Mouse (Mus musculus): ENCODE measurements around the gene Lipt2.

Lipt2 gene

DNA sequence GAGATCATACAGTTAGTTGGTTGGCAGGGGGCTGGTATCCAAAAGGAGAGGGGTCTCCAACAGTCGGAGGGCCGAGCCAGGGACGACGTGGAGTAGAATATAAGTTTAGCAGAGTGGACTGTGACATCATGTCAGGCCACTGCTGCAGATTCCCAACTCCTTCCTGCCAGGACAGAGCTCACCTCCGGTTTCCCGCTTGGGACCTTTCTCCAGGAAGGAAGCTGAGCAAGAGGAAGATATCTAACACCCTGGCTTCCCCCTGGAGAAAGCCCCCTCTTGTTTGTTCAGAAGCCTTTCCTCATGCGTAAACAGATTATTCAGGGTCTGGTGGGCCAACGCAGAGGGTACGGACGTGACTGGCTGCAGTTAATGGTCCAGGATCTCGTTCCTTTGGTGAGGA lies 9.6 kb downstream of the Lipt2 start:
- no peak for DNase-seq (ENCODE audit: low read depth in 1 of 2, low spot score in 2 of 2)

DNA sequence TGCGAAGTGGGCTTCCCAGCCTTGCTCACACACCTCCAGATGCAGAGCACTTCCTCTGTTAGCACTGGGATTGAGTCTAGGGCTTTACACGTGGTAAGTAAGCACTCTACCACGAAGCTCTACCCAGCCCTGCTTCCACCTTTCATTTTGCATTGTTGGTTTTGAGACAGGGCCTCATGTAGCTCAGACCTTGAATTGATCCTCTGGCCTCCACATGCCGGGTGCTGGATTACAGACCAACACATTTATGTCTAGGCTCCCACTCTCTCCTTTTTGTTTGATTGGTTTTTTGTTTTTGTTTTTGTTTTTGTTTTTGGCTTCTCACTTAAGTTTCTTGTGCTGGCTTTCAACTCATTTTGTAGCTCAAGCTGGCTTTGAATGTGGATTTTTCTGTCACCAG lies 11.7 kb downstream of the Lipt2 start:
- DNase-seq (ENCODE audit: low read depth in 1 of 2, low spot score in 2 of 2): no peak

DNA sequence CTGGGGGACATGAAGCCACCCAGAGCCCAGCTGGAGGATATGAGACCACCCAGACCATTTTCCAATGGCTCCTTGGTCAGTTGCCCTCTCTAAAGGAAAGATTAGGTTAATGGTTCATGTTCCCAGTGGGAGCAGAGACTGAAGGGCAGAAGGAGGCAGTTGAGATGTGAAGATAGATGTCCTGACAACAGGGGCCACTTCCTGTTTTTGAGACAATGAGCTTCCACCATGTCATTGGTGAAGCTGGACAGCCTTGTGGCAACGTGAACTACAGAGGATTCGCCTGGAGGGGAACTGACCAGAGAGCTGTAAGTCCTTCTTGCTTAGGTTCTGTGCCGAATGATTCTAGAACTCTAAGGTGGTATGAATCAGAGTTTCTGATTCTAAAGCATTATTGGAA lies 17.2 kb downstream of the Lipt2 start, which contains the start of gene Kcne3:
TSS of gene Kcne3 (plus strand) at position 234 of the 400 bp plus-strand sequence.
- peak in 1 of 2 experiments; percentile 45 for DNase-seq (ENCODE audit: low read depth in 1 of 2, low spot score in 2 of 2)

DNA sequence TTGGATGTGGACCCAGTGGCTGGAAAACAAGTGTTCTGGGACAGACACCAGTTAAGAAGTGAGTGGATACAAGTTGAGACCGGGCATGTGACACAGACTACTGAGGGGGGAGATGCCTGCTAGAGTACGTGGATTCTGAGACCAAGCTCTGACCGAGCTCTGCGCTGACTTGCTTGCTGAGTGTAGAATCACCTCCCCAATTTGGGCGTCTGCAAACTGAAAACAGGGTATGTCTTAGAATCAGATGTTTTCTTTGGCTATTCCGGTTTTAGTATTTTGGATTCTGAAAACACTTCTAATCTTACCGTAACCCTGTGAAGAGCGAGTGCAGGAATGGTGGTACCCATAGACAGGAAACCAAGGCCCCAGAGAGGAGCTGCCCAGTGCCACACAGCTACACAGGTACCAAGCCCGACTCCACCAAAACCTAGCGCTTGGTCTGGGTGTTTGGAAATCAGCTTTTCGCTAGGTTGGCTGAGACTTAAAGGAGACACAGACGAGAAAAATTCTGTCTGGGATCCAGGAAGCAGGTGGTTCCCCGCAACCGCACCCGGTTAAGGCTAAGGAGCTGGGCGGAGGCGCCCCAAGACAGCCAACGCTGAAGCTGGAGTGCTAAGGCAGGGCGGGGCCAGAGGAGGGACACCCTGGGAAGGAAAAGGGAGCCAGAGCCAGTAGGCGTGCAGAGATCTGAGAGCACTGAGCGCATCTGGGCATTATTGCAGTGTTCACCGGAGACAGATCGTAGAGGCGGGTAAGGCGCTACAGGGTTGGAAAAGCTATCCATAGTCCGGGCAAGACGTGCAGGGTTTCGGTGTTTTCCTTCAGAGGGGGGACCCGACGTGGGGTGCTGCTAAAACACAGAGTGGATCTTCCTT lies 19.2 kb downstream of the Lipt2 start:
- DNase-seq (ENCODE audit: low read depth in 1 of 2, low spot score in 2 of 2): no peak

DNA sequence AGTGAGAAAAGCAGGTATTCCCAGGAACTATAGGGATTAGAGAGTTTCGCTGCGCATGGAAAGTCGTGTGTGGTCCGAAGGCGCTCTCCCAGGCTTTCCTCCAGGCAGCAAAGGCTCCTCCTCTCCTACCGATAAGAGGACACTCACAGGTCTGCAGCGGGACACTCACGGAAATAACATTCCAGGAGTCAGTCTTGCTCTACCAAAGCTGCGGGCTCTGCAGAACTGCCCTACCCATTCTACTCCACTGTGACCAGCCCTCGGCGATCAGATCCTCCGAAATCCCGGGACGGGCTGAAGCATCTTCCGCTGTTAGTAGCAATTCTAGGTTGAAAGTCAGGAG lies 19.8 kb downstream of the Lipt2 start:
- no peak for DNase-seq (ENCODE audit: low read depth in 1 of 2, low spot score in 2 of 2)

DNA sequence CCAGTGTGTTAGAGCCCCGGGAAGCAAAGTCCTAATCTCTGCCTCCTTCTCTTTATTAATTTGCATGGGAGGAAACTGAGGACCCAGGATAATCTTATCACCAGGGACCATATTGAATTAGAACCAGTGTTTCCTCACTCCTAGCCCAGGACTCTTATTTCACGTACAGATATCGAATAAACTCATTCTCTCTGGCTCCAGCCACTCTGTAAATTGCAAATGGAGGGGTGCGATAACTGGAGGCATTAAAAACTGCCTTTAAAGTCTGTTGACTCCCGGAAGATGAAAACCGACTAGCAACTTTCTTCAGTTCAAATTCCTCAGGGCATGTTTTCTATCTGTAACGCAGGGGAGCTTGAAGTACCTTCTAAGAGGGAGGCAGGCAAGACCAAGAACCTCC lies 20.3 kb downstream of the Lipt2 start:
- no peak for DNase-seq (ENCODE audit: low read depth in 1 of 2, low spot score in 2 of 2)

DNA sequence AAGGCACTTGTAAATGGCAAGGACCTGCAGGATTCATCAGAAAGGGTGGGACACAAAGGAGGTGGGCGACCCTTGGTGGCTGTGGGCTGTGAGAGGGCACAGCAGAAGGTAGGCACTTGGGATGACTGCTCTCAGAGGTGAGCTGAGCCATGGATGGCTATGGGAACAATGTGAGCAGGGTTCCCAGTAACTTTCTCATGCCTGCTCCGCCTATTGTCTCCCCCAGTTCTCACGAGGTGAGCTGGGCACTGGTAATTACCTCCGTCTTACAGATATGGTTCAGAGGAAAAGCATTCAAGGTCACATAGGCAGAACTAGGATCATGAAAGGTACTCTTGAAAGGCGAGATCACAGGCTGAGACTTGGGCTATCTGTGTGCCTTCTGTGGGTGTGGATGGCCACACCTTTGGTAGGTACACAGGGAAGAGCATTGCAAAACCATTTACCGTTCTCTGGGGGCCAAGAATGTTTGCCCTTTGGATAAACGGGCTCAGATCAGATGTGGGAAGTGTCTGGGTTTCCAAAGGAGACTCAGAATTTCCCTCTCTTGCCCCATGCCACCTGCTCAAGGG lies 20.8 kb downstream of the Lipt2 start:
- DNase-seq (ENCODE audit: low read depth in 1 of 2, low spot score in 2 of 2): no peak

DNA sequence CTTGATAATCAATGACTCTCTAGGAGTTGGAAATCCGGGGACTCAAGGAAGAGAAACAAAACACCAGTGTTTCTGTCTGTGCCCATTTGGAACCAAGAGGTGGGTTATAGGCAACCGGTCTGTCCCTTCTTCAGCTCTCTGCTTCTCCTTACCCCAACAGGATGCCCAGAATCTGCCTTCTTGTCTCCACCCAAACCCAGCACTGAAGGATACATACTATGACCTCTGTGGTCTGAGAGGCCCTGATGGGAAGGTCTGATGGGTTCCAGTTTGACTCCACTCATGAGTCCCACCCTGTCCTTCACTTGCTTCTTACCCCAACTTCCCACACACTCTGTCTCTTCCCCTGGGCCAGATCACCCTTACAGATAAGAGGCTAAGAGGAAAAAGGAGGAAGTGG lies 22.1 kb downstream of the Lipt2 start:
- no peak for DNase-seq (ENCODE audit: low read depth in 1 of 2, low spot score in 2 of 2)

DNA sequence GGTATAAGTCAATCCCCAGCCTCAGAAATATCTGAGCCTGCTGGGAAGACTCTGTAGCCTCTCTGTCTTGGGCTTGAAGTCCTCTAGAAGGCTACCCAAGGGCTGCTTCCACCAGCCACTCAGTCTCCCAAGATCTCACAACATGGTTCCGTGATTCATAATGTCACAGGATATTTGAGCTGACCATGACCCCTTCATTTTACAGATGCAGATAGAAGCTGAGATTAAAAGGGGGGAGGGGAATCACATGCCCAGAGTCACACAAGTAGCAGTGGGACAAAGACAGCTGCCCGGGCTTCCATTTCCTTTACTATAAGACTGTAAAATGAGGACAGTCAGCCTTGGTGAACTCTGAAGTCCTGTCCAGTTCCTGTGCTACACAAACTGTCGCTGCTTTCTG lies 22.5 kb downstream of the Lipt2 start:
- DNase-seq (ENCODE audit: low read depth in 1 of 2, low spot score in 2 of 2): no peak

DNA sequence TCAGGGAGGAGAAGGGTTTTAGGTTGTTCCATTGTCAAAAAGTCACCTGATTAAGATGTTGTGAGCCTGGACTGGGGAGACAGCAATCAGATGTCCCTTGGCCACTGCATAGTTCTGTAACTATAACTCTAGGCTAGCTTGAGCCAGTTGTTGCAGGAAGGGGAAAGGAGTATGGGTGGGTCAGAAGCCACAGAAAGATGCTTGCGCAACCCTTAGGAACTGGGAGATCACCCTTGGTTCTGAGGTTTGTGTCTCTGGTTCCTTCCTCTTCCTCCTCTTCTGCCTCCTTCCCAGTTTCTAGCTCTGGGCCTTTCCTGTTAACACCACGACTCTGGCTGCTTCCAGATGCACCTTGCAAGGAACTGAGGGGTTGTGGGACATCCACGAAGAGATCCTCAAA lies 23.3 kb downstream of the Lipt2 start:
- DNase-seq (ENCODE audit: low read depth in 1 of 2, low spot score in 2 of 2): peak in 1 of 2 experiments; percentile 56

DNA sequence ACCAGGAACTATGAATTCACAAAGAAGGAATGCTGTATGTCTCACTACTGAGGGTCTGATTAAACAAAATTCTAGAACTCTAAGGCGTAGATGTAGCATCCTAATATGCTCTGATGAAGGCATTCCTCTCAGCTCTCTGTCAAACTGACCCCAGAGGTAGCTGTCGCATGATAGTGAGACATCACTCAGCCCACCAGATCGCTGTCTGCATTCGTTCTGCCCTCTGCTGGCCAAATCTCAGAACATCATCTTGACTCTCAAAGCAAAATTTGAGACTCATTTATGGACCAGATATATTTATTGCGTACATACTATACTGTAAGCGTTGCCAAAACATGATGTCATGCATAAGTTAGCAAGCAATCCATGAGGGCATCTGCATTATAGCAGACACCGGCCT lies 28.5 kb downstream of the Lipt2 start:
- no peak for DNase-seq (ENCODE audit: low read depth in 1 of 2, low spot score in 2 of 2)

DNA sequence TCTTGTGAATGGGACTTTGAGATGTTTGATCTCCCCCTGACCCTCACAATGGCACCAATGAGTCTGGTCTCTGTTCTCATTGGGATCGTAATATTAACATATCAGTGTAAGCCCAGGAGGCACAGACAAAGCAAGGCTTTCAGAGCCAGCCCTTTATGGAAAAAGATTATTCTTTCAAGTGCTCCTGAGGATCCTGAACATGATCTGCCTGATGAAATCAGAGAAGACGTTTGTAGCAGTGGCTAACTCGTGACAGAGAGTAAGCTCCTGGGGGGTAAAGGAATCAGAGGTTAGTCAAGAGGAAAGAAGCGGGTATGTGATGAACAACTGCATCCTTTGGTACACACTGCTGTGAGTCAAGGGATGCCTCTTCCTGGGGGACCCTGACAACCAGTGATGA lies 31.1 kb downstream of the Lipt2 start:
- DNase-seq (ENCODE audit: low read depth in 1 of 2, low spot score in 2 of 2): no peak

DNA sequence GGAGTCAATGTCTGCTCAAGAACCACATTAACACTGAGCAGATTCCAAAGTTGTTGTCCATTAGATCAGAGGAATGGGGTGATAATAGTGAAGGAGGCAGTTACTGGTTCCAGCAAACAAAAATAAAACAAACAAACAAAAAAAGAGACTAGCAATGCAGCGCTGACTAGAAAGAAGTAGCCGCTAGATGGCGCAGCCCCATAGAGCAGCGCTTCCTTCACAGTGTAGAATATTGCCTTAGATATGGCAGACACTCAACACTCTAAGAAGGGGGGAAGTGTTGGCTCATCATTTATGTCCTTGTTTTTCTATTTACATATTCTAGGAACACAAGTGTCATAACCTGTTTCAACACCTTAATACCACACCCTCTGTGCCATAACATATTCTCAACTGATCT lies 31.7 kb downstream of the Lipt2 start:
- DNase-seq (ENCODE audit: low read depth in 1 of 2, low spot score in 2 of 2): peak in 1 of 2 experiments; percentile 28

DNA sequence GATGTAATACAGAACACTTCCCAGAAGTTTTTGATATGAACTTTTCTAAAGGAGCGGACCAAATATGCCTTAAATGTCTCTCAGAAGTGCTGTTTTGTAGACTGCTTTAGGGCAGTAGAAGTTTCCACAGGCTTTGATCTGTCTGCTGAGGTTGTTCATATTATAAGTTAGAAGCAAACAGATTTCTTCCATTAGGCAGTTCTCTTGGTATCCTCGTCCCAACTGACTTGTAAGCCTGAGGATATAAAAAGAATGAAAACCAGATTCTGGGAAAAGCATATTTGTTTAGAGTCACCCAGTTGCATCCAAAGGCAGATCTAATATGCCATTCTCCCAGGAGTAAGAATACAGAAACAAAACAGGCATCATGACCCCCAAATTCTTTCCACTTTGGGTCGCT lies 42.1 kb downstream of the Lipt2 start:
- DNase-seq (ENCODE audit: low read depth in 1 of 2, low spot score in 2 of 2): no peak

DNA sequence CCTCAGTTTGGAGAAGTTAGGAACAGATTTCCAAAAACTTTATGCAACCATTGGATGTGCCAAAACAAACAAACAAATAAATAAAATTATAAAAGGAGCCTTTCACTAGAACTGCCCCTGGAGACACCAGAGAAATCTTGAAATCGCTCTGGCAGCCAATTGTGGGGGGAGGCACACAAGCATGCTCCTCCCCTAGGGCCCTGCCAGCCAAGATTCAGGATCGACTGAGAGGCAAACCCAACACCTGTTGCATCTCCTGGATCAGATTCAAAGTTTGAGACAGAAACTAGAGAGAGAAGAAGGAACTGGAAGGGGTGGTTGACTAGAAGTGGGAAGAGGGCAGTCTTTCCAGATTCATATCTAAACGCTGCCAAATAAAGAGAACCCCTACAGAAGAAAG lies 44.5 kb downstream of the Lipt2 start:
- no peak for DNase-seq (ENCODE audit: low read depth in 1 of 2, low spot score in 2 of 2)

DNA sequence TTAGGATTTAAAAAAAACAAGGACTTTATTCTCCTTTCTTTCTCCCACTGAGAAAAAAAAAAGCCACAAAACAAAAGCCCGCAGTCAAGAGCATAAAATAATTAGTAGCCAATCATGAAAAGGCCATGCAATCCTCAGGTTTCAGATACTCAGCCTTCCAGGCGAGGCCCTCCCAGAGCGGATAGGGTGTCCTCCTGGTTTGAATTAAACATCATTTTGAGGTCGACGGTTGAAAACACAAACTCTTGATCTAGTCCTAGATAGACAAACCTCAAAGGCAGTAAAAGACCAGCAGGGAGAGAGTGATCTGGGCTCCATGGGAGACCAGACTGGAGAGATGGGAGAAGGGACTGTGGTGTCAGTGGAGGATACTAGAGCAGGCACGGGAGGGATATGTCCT lies 45.8 kb downstream of the Lipt2 start:
- no peak for DNase-seq (ENCODE audit: low read depth in 1 of 2, low spot score in 2 of 2)

DNA sequence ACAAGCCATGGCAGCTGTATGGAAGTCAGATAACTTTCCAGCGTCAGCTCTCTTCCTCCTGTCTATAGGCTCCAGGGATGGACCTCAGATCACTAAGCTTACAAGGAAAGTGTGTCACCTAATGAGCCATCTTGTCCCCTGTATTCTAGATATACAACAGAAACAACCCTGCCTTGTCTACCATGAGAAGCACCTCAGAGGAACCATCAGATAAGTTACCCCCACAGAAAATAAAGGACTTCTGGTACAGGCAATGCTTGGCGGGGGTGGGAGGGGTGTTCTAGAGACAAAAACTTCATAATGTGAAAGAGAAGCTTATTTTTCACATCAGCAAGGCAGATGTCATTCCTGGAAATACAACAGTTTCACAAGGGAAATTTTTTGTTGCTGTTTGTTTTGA lies 47.1 kb downstream of the Lipt2 start:
- no peak for DNase-seq (ENCODE audit: low read depth in 1 of 2, low spot score in 2 of 2)

DNA sequence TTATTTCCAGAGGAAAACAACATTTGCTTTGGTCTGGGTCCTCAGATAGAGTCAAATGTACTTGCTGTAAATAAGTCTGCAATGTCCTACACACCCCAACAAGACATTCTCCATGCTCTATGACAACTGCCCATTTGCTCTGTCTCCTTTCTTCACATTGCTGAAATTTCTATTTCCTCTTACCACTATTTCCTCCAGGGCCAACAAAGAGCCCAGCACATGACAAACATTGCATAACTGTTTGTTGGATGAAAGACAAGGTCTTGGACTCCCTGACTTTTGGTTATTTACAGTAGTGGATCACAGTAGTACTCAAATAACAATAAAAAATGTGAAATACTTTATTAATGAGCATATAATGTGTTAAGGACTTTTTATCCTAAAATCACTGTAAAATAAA lies 48.8 kb downstream of the Lipt2 start:
- no peak for DNase-seq (ENCODE audit: low read depth in 1 of 2, low spot score in 2 of 2)

All from monocyte, adult 2 months (primary cell).